Mouse (Mus musculus) intestine, embryonic 16.5 days (tissue): ENCODE data around the gene Cadm2. TPM values are rescaled to one million over a fixed set of nuclear protein-coding genes. Genes with fewer than 3 reads are reported as not detected.
A peak's percentile ranks its signal among the peaks of the same experiment; 100 is the strongest.

Experiments used
- ATAC-seq: fragments of 200-750 bp; cut with Nextera tagmentation; 2 replicates; pipeline ENCODE4 v1.8.0; 2017; ENCODE audit warnings: moderate TSS enrichment, moderate library complexity
- H3K27ac ChIP-seq: fragments of 300-500 bp; sonication (generic); 2 replicates; pipeline ENCODE4 v1.5.1; 2014; ENCODE audit warnings: mild to moderate bottlenecking, low read length
- H3K27me3 ChIP-seq: fragments of 300-500 bp; sonication (generic); replicated peaks from 2 replicates; pipeline ENCODE4 v1.6.1; 2014; ENCODE audit warnings: low read length, control low read depth, mixed read lengths; ENCODE audit not compliant: control insufficient read depth, insufficient read depth
- H3K36me3 ChIP-seq: fragments of 300-500 bp; sonication (generic); 2 replicates; pipeline ENCODE4 v1.6.1; 2014; ENCODE audit warnings: low read length, control low read depth; ENCODE audit not compliant: control insufficient read depth, insufficient read depth
- H3K4me1 ChIP-seq: fragments of 300-500 bp; sonication (generic); 2 replicates; pipeline ENCODE4 v1.6.1; 2014; ENCODE audit warnings: low read length, control low read depth, mixed read lengths; ENCODE audit not compliant: control insufficient read depth, insufficient read depth
- H3K4me2 ChIP-seq: fragments of 300-500 bp; sonication (generic); 2 replicates; pipeline ENCODE4 v1.6.1; 2014; ENCODE audit warnings: low read depth, low read length, control low read depth
- H3K4me3 ChIP-seq: fragments of 300-500 bp; sonication (generic); 2 replicates; pipeline ENCODE4 v1.5.1; 2014; ENCODE audit warnings: mild to moderate bottlenecking, low read length
- H3K9ac ChIP-seq: fragments of 300-500 bp; sonication (generic); 2 replicates; pipeline ENCODE4 v1.6.1; 2014; ENCODE audit warnings: low read depth, low read length
- H3K9me3 ChIP-seq: fragments of 300-500 bp; sonication (generic); 2 replicates; pipeline ENCODE4 v1.6.1; 2016; ENCODE audit warnings: low read length, control low read depth; ENCODE audit not compliant: control insufficient read depth
- WGBS: fragments of 180-500 bp; shearing (Covaris S2); extraction: QIAGEN DNeasy Blood & Tissue Kit; methylation state at CpG from one replicate; pipeline ENCODE4 v1.1.7; 2014; 5-methylcytosine and 5-hydroxymethylcytosine counted together
- polyA plus RNA-seq: library from polyadenylated mRNA; unstranded; fragments of >200 nt; fragmentation: Nextera tagmentation; extraction: Ambion mirVana; gene quantifications from 2 replicates; pipeline ENCODE4 v1.2.1, GENCODE M21; 2015

The Cadm2 gene
- 0.24 and 0.38 TPM in 2 replicates for polyA plus RNA-seq

DNA sequence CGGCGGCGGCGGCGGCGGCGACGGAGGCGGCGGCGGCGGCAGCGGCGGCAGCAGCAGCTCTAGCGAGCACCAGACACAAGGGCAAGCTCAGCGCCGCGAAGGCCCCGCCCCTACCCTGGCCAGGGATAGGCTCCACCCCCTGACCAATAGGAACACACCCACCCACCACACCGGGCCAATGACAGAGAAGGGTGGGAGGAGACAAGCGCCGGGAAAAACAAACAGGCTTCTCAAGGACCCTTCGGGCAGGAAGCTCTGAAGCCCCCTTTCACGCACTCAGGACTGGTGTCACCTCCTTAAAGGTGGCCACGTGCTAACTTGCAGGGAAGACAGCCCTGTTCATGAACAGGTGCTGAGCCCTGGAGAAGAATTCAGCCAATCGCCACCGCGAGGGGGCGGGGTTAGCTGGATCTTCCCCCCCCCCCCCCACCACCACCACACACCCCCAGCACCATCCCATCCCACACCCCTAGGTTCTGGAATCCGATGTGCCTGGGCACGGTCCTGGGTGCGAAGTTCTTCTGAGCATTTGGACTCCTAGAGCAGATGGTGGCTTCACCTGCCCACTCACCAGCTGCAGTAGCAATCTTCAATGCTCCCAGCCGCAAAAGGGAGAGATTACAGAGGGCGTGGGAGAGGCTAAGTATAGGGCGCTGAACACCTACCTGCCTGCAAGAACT is at the start of gene Cadm2:
Cadm2 (minus strand) TSS at position 83 of the 680 bp plus-strand sequence.
- ATAC-seq, result peak; percentile 100
- Histone ChIP-seq H3K27me3 (peaks cover 12% of the 10 kb centered on the region), H3K4me1 (peaks cover 3% of the 10 kb centered on the region; the same call in 1 of the 2 replicates), H3K27ac (no peak within 1 kb of the TSS), H3K9me3 (no peaks in the 10 kb centered on the region), H3K9ac (peak within 1 kb of the TSS; percentile 61), H3K4me2 (peak within 1 kb of the TSS; percentile 99), H3K36me3 (no peaks in the 10 kb centered on the region), H3K4me3 (peak within 1 kb of the TSS; percentile 67)
- 1% methylated on average over 27 of the region's 35 CpGs for WGBS

DNA sequence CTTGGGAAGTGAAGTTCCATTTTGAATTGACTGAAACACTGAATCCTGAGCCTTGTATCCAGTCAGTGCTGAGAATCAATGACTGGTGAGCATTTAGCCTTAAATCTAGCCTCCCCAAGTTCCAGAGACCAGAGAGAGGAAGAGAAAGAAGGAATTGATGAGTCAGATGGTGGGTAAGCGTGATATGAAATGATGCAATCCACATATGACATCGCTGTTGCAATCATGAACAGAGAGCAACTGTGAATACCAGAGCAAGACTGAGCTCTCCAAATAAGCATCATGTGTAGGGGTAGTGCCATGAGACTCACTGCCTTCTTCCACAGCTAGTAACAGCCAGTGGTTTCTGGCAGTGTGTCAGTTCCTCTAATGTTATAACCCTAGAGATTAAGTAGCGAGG is 26.2 kb upstream of the Cadm2 start:
- no peak overlapping the region for H3K9ac ChIP-seq
- no peak overlapping the region for H3K4me2 ChIP-seq
- no peak overlapping the region for H3K27ac ChIP-seq
- no peaks in the 10 kb centered on the region for H3K9me3 ChIP-seq
- no peaks in the 10 kb centered on the region for H3K4me1 ChIP-seq
- 92% methylated on average over 3 of the region's 3 CpGs for WGBS
- no peaks in the 10 kb centered on the region for H3K36me3 ChIP-seq
- H3K4me3 ChIP-seq, result no peak overlapping the region
- ATAC-seq, result no peak
- no peaks in the 10 kb centered on the region for H3K27me3 ChIP-seq

DNA sequence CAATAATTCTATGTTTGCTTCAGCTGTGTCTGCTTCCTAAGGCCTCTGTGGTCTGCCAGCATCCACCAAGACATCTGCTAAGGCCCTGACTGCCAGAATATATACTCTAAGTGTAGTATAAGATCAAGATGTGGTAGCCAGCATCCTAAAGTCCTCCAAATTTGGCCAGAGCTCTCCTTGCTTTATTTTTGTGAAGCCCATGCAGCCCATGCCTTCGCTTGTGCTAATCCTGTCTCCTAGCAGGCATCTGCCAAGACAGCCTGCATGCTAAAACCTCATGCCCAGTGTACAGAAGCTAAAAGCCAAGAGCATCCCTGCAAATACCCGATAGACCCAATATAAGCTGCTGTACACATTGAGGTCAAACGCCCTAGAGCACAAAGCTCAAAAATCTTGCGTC is 22.9 kb upstream of the Cadm2 start:
- ATAC-seq, result no peak
- no peak overlapping the region for H3K9ac ChIP-seq
- WGBS, result 85% methylated on average over 4 of the region's 4 CpGs
- no peak overlapping the region for H3K4me3 ChIP-seq
- H3K4me1 ChIP-seq, result no peaks in the 10 kb centered on the region
- H3K4me2 ChIP-seq, result no peak overlapping the region
- no peaks in the 10 kb centered on the region for H3K9me3 ChIP-seq
- no peaks in the 10 kb centered on the region for H3K36me3 ChIP-seq
- no peak overlapping the region for H3K27ac ChIP-seq
- no peaks in the 10 kb centered on the region for H3K27me3 ChIP-seq

DNA sequence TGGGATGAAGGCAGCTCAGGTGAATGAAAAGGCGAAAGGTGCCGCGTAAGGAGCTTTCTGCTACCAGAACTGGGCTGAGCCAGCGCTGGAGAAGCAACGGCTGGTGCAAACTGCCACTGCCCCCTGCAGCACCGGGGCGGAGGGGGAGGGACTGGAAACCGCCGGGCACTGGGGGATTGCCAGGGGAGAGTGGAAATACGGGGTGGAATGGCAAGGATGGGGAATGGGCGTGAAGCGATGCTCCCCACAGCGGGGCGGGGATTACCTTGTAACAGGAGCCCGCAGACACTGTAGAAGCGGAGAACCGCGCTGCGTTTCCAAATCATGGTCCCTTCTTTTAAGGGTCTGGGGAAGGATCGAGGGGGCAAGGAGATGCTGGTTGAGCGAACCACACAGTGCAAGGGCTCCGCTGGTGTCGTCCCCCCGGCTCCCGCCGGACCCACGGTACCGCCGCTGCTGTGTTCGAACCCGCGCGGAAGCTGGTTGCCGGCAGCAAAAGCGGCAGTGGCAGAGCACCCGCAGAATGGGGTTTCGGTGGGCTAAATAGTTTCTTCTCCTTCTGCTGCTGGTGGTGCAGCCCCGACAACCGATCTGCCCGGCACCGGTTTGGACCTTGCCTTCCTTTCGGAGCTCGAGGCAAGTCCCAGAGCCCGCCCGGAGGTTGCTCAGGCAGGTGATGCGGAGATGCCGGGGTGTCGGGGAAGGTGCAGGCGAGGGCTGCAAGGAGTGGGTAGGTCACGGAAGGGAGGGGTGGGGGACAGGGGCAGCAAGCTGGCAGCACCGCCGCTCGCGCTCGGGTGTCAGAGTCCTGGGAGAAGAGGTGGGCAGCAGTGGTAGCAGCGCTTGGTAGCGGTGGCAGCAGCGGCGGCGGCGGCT is 564 bp downstream of the Cadm2 start:
- peak overlapping the region; percentile 61 for H3K9ac ChIP-seq
- peak overlapping the region; percentile 67 for H3K4me3 ChIP-seq
- H3K9me3 ChIP-seq, result no peaks in the 10 kb centered on the region
- H3K4me2 ChIP-seq, result peak overlapping the region; percentile 99
- no peak overlapping the region for H3K27ac ChIP-seq
- H3K4me1 ChIP-seq, result peaks cover 3% of the 10 kb centered on the region; the same call in 1 of the 2 replicates
- peaks cover 12% of the 10 kb centered on the region for H3K27me3 ChIP-seq
- H3K36me3 ChIP-seq, result no peaks in the 10 kb centered on the region
- peak; percentile 71 for ATAC-seq
- under 1% methylated on average over 59 of the region's 61 CpGs for WGBS

DNA sequence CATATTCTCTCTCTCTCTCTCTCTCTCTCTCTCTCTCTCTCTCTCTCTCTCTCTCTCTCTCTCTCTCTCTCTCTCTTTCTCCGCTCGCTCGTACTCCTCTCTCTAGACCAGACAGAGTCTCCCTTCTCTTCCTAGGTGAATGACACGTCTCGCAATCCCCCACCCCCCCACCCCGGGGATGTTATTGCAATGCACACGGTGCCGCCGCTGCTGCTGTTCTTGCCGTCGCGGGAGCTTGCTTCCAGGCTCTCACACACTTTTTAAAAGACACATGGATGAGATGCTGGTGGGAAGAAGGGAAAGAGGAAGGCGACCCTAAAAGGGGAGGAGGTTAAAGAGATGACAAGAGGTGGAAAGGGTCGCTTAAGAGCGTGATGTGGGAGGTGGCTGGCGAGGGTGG is 1.3 kb downstream of the Cadm2 start:
- Histone ChIP-seq H3K36me3 (no peaks in the 10 kb centered on the region), H3K9ac (peak overlapping the region; percentile 61; the same call in 1 of the 2 replicates), H3K27ac (no peak overlapping the region), H3K4me1 (peaks cover 3% of the 10 kb centered on the region; the same call in 1 of the 2 replicates), H3K4me3 (peak overlapping the region; percentile 67), H3K4me2 (peak overlapping the region; percentile 99), H3K27me3 (peaks cover 12% of the 10 kb centered on the region), H3K9me3 (no peaks in the 10 kb centered on the region)
- 0% methylated on average over 16 of the region's 16 CpGs for WGBS
- ATAC-seq, result no peak

DNA sequence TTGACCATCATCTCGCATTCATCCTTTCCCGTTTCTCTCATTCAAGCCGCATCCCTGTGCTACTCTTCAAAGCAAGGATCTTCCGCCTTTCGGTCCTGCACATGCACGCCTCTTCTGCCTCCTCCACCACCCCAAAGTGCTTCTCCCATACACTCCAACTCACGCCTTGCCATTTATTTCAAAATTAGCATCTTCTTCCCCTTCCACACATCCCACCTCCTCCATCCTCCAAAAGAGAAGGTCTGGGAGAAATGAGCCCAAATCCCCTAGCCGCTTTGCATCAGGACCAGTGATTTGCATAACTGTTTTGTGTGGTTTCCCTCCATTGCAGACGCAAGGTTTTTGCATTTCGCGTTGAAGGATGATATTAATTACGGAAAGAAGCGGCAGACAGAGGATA is 1.9 kb downstream of the Cadm2 start:
- H3K4me1 ChIP-seq, result peaks cover 3% of the 10 kb centered on the region; the same call in 1 of the 2 replicates
- no peak overlapping the region for H3K27ac ChIP-seq
- H3K4me2 ChIP-seq, result no peak overlapping the region
- WGBS, result 20% methylated on average over 13 of the region's 13 CpGs
- H3K36me3 ChIP-seq, result no peaks in the 10 kb centered on the region
- H3K4me3 ChIP-seq, result no peak overlapping the region
- peaks cover 12% of the 10 kb centered on the region for H3K27me3 ChIP-seq
- H3K9me3 ChIP-seq, result no peaks in the 10 kb centered on the region
- no peak overlapping the region for H3K9ac ChIP-seq
- no peak for ATAC-seq

DNA sequence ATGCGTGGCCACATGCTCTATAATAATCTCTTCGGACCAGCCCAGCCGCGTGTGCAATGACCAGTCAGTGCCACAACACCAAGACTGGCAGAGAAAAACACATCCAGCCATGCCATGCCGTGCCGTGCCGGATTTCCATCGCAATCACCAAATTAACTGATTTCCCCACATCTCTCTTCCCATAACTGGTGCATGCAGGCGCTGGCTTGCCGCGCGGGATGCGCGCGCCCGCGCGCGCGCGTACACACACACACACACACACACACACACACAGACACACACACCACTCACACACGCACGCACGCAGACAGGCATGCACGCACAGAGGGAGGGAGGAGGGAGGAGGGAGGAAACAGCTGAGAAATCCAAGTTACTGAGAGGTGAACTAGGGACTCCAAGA is 2.9 kb downstream of the Cadm2 start:
- 1% methylated on average over 25 of the region's 25 CpGs for WGBS
- ATAC-seq, result no peak
- Histone ChIP-seq H3K27me3 (peaks cover 12% of the 10 kb centered on the region), H3K36me3 (no peaks in the 10 kb centered on the region), H3K9ac (no peak overlapping the region), H3K4me1 (peaks cover 3% of the 10 kb centered on the region; the same call in 1 of the 2 replicates), H3K9me3 (no peaks in the 10 kb centered on the region), H3K27ac (no peak overlapping the region), H3K4me3 (peak overlapping the region; percentile 32), H3K4me2 (peak overlapping the region; percentile 54)

DNA sequence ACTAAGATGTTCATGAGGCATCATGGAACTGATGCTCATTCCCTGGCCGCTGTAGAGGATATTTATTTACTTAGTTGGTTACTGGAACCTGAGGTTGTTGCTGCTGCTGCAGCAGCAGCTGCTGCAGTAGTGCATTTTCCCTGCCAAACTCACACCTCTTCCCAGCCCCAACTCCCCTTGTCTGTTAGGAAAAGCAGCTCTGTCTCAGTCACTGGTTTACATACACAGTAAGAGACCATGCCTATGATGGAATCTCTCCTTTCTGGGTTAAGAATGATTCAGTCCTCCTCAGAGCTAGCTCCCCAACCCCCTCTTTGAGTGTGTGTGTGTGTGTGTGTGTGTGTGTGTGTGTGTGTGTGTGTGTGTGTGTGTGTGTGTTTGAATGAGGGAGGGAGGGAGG is 3.5 kb downstream of the Cadm2 start:
- H3K4me3 ChIP-seq, result no peak overlapping the region
- no peak overlapping the region for H3K4me2 ChIP-seq
- peaks cover 3% of the 10 kb centered on the region; the same call in 1 of the 2 replicates for H3K4me1 ChIP-seq
- no peak overlapping the region for H3K9ac ChIP-seq
- ATAC-seq, result no peak
- 22% methylated on average over 1 of the region's 1 CpGs for WGBS
- H3K27ac ChIP-seq, result no peak overlapping the region
- peaks cover 12% of the 10 kb centered on the region for H3K27me3 ChIP-seq
- no peaks in the 10 kb centered on the region for H3K9me3 ChIP-seq
- no peaks in the 10 kb centered on the region for H3K36me3 ChIP-seq

DNA sequence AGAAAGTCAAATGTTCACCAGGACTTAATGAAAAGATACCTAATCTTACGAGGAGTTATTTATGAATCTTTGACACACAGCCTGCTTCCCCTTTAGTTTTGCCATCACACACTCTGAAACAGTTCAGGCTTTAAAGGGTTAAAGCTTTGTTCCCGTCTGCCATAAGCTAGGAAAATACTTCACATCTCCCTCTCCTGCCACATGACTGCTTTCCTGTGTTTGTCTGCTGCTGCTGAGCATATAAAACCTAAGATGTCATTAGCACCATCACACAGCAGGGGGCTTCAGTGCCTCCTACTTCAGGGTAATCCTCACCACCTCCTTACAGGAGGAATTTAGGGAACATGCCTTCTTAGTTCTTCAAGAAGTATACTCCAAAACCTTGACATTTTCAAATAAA is 6.8 kb downstream of the Cadm2 start:
- Histone ChIP-seq H3K9ac (no peak overlapping the region), H3K36me3 (no peaks in the 10 kb centered on the region), H3K4me2 (no peak overlapping the region), H3K4me3 (no peak overlapping the region), H3K27ac (no peak overlapping the region), H3K4me1 (no peaks in the 10 kb centered on the region), H3K27me3 (peaks cover 7% of the 10 kb centered on the region), H3K9me3 (no peaks in the 10 kb centered on the region)
- WGBS, result 31% methylated on average over 2 of the region's 2 CpGs
- ATAC-seq, result no peak
